Mouse (Mus musculus): Measurements from ENCODE around the gene Tagln. TPM values are rescaled to one million over a fixed set of nuclear protein-coding genes. Genes with fewer than 3 reads are reported as not detected.

Tagln gene
- polyA plus RNA-seq, 1 experiment, result 18.3 TPM

- H3K27me3 ChIP-seq (ENCODE audit: control insufficient read depth, insufficient read depth, low read length), result no peaks in the 10 kb centered on the region
- H3K36me3 ChIP-seq (ENCODE audit: control insufficient read depth, insufficient read depth, low read length), result peaks cover 2% of the 10 kb centered on the region
- no peaks in the 10 kb centered on the region; the same call in 1 of the 2 replicates for H3K4me1 ChIP-seq (ENCODE audit: control insufficient read depth, insufficient read depth, low read length)
- no peak overlapping the region for H3K27ac ChIP-seq (ENCODE audit: control insufficient read depth, insufficient read depth, low read depth, low read length)
- TF ChIP-seq CTCF (IDR thresholded peaks at IDR 0.05; ENCODE audit: control insufficient read depth, insufficient read depth, insufficient replicate concordance, low read depth, low read length) (no peak), POLR2A (IDR thresholded peaks at IDR 0.05; ENCODE audit: control insufficient read depth, low read depth, low read length) (no peak)
- H3K4me3 ChIP-seq (ENCODE audit: control insufficient read depth, low read depth, low read length), result no peak overlapping the region
Measured at GRCm38 (mm10) chr9:45941329-45941888, 5.6 kb upstream of the Tagln start.

- H3K36me3 ChIP-seq (ENCODE audit: control insufficient read depth, insufficient read depth, low read length), result peaks cover 2% of the 10 kb centered on the region
- TF ChIP-seq CTCF (IDR thresholded peaks at IDR 0.05; ENCODE audit: control insufficient read depth, insufficient read depth, insufficient replicate concordance, low read depth, low read length), result no peak
- TF ChIP-seq POLR2A (IDR thresholded peaks at IDR 0.05; ENCODE audit: control insufficient read depth, low read depth, low read length), result no peak
- no peak overlapping the region for H3K4me3 ChIP-seq (ENCODE audit: control insufficient read depth, low read depth, low read length)
Measured at GRCm38 (mm10) chr9:45939794-45940193, 3.9 kb upstream of the Tagln start.

DNA sequence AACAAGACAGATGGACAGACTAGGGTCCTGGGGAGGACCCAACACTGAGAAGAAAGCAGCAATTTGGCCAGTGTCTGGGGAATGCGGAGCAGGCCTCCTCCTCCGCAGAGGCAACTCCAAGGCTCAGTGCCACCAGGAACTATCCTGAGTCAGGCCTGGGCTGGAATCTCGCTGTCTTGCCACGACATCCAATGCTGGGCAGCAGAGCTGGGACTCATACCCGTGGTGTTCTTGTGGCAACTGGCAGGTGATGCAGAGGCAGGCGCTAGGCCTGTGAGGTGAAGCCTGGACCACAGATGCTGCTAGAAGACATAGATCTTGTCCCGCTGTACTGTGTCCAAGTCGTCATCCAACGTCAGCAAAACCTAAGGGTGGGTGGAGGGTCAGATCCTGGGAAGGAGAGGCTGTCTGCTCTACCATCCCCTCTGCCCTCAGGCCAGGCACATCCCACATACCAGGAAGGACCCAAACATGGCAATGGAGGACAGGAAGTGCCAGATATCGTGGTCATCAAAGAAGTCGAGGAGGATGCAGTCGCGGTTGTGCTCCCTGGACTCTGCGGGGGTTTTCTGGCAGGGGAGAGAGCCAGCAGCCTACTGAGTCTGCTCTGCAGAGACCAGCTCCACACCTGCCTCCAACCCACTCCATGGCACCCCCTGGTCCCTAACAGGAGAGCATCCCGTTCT is 3.2 kb upstream of the Tagln start:
- TF ChIP-seq POLR2A (IDR thresholded peaks at IDR 0.05; ENCODE audit: control insufficient read depth, low read depth, low read length) (no peak), CTCF (IDR thresholded peaks at IDR 0.05; ENCODE audit: control insufficient read depth, insufficient read depth, insufficient replicate concordance, low read depth, low read length) (no peak)
- peaks cover 2% of the 10 kb centered on the region for H3K36me3 ChIP-seq (ENCODE audit: control insufficient read depth, insufficient read depth, low read length)
- H3K4me1 ChIP-seq (ENCODE audit: control insufficient read depth, insufficient read depth, low read length), result peaks cover 5% of the 10 kb centered on the region
- H3K27me3 ChIP-seq (ENCODE audit: control insufficient read depth, insufficient read depth, low read length), result no peaks in the 10 kb centered on the region
- H3K4me3 ChIP-seq (ENCODE audit: control insufficient read depth, low read depth, low read length), result no peak overlapping the region
- H3K27ac ChIP-seq (ENCODE audit: control insufficient read depth, insufficient read depth, low read depth, low read length), result no peak overlapping the region

More at GRCm38 (mm10) chr9:45939794-45940193, 3.9 kb upstream of the Tagln start:
- Histone ChIP-seq H3K27ac (ENCODE audit: control insufficient read depth, insufficient read depth, low read depth, low read length) (no peak overlapping the region), H3K4me1 (ENCODE audit: control insufficient read depth, insufficient read depth, low read length) (peaks cover 5% of the 10 kb centered on the region), H3K27me3 (ENCODE audit: control insufficient read depth, insufficient read depth, low read length) (no peaks in the 10 kb centered on the region)

DNA sequence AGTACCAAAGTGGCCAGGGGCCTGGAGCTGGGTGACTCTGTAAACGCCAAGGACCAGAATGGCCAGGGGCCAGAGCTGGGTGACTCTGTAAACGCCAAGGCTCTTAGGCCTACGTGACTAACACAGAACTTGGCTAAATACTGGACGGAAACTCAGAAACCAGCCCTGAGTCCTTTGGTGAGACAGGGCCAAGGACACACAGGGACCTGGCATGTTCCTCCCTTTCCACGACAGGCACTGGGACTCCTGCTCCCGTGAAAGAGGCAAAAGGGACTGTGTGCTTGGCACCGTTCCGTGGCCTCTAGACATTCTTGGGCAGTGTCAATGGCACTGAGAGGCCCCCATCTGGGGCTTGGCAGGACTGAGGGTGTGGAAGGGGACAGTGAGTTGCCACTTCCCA is 2.2 kb upstream of the Tagln start:
- Histone ChIP-seq H3K27me3 (ENCODE audit: control insufficient read depth, insufficient read depth, low read length) (no peaks in the 10 kb centered on the region), H3K4me1 (ENCODE audit: control insufficient read depth, insufficient read depth, low read length) (peaks cover 5% of the 10 kb centered on the region), H3K27ac (ENCODE audit: control insufficient read depth, insufficient read depth, low read depth, low read length) (no peak overlapping the region), H3K36me3 (ENCODE audit: control insufficient read depth, insufficient read depth, low read length) (peaks cover 2% of the 10 kb centered on the region), H3K4me3 (ENCODE audit: control insufficient read depth, low read depth, low read length) (no peak overlapping the region)
- no peak for TF ChIP-seq CTCF (IDR thresholded peaks at IDR 0.05; ENCODE audit: control insufficient read depth, insufficient read depth, insufficient replicate concordance, low read depth, low read length)
- no peak for TF ChIP-seq POLR2A (IDR thresholded peaks at IDR 0.05; ENCODE audit: control insufficient read depth, low read depth, low read length)

- TF ChIP-seq POLR2A (IDR thresholded peaks at IDR 0.05; ENCODE audit: control insufficient read depth, low read depth, low read length), result no peak
- TF ChIP-seq CTCF (IDR thresholded peaks at IDR 0.05; ENCODE audit: control insufficient read depth, insufficient read depth, insufficient replicate concordance, low read depth, low read length), result peak; percentile 45; the same call in 1 of the 2 replicates
- Histone ChIP-seq H3K4me3 (ENCODE audit: control insufficient read depth, low read depth, low read length) (no peak overlapping the region), H3K4me1 (ENCODE audit: control insufficient read depth, insufficient read depth, low read length) (peaks cover 5% of the 10 kb centered on the region), H3K27ac (ENCODE audit: control insufficient read depth, insufficient read depth, low read depth, low read length) (no peak overlapping the region), H3K36me3 (ENCODE audit: control insufficient read depth, insufficient read depth, low read length) (peaks cover 2% of the 10 kb centered on the region), H3K27me3 (ENCODE audit: control insufficient read depth, insufficient read depth, low read length) (no peaks in the 10 kb centered on the region)
Measured at GRCm38 (mm10) chr9:45936883-45937282, 1.0 kb upstream of the Tagln start.

DNA sequence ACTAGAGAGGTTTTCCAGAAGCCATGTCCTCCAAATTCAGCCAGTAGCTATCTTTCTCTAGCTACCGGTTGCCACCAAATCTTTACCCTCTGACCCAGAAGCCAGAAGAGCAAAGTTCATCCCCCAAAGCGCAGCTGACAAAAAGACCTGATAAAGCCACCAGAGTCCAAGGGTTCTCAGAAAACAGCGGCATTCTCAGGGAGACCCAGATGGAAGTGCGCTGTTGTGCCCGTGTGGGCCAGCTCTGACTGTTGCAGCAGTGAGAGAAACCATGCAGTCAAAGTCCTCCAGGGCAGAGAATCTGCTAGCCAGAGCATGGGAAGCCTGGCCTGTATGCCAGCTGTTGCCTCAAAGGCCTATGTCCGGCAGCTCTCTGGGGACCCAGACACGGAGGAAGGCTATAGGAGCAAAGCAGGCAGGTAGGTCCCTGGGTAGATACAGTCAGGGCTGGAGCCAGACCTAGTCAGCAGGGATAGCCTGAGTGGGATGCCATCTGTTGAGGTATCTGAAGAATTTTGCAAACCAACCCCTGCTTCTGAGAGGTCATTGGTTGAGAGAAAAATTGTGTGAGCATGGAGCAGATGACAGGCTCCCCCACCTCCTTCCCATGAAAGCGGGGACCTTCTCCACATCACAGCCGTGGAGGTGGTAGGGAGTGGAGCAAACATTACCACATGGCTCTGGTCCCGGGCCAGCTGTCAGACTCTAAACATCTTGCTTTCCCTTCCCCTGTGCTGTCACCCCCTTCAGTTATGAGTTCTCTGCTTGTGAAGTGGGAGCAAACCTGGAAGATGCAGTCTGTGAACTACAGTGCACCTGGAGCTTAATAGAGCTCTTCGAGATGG is 3.1 kb downstream of the Tagln start:
- no peaks in the 10 kb centered on the region for H3K27me3 ChIP-seq (ENCODE audit: control insufficient read depth, insufficient read depth, low read length)
- H3K27ac ChIP-seq (ENCODE audit: control insufficient read depth, insufficient read depth, low read depth, low read length), result no peak overlapping the region
- peaks cover 7% of the 10 kb centered on the region for H3K36me3 ChIP-seq (ENCODE audit: control insufficient read depth, insufficient read depth, low read length)
- peaks cover 5% of the 10 kb centered on the region for H3K4me1 ChIP-seq (ENCODE audit: control insufficient read depth, insufficient read depth, low read length)
- no peak for TF ChIP-seq CTCF (IDR thresholded peaks at IDR 0.05; ENCODE audit: control insufficient read depth, insufficient read depth, insufficient replicate concordance, low read depth, low read length)
- TF ChIP-seq POLR2A (IDR thresholded peaks at IDR 0.05; ENCODE audit: control insufficient read depth, low read depth, low read length), result no peak
- no peak overlapping the region for H3K4me3 ChIP-seq (ENCODE audit: control insufficient read depth, low read depth, low read length)

DNA sequence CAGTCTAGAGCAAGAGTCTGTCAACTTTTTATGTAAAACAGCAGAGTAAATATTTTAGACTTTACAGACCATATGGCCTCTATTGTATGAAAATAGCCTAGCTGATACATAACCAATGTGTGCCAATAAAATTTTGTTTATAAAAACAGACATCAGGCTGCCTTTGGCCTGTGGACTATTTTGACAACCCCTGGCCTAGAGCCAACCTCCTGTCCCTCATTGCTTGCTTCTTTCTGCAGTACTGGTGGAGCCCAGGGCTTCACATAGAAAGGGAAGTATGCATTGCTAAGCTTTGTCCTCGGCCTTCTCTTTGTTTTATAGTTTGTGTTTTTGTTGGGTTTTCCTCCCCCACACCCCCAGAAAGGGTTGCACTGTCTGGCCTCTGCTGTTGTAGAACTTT is 3.9 kb downstream of the Tagln start:
- no peaks in the 10 kb centered on the region for H3K27me3 ChIP-seq (ENCODE audit: control insufficient read depth, insufficient read depth, low read length)
- H3K36me3 ChIP-seq (ENCODE audit: control insufficient read depth, insufficient read depth, low read length), result peaks cover 7% of the 10 kb centered on the region
- peaks cover 5% of the 10 kb centered on the region for H3K4me1 ChIP-seq (ENCODE audit: control insufficient read depth, insufficient read depth, low read length)
- TF ChIP-seq CTCF (IDR thresholded peaks at IDR 0.05; ENCODE audit: control insufficient read depth, insufficient read depth, insufficient replicate concordance, low read depth, low read length) (no peak), POLR2A (IDR thresholded peaks at IDR 0.05; ENCODE audit: control insufficient read depth, low read depth, low read length) (no peak)
- H3K27ac ChIP-seq (ENCODE audit: control insufficient read depth, insufficient read depth, low read depth, low read length), result no peak overlapping the region
- H3K4me3 ChIP-seq (ENCODE audit: control insufficient read depth, low read depth, low read length), result no peak overlapping the region
